Mouse (Mus musculus) central nervous system, embryonic 11.5 days (tissue): Measurements from ENCODE around the gene Krtap19-4. TPM values are rescaled to one million over a fixed set of nuclear protein-coding genes. Genes with fewer than 3 reads are reported as not detected.

Experiments
- polyA plus RNA-seq: library from polyadenylated mRNA; depleted of rRNA; stranded (reverse); fragments of >200 nt; gene quantifications from 2 replicates; pipeline ENCODE4 v1.2.3, GENCODE M21; 2012; rRNA removed

Krtap19-4 gene
- polyA plus RNA-seq: not detected in 2 replicates

DNA sequence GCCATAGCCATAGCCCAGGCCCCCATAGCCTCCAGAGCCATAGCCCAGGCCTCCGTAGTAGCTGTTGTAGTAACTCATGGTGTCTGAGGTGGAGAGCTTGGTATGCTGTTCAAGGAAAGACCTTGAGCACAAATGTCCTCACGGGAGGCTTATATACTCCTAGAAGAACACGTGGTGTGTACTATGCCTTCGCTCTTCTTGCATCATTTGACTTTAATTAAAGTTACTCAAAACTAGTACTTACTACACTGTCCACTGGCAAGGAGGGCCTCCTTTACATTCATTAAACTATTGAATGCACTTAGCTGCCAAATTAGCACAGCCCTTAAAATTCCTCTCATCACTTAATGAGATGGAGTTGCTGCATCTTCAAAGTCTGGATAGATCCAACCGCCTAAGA lies at the start of gene Krtap19-4:
TSS of gene Krtap19-4 (minus strand) at position 101 of the 400 bp plus-strand sequence.

DNA sequence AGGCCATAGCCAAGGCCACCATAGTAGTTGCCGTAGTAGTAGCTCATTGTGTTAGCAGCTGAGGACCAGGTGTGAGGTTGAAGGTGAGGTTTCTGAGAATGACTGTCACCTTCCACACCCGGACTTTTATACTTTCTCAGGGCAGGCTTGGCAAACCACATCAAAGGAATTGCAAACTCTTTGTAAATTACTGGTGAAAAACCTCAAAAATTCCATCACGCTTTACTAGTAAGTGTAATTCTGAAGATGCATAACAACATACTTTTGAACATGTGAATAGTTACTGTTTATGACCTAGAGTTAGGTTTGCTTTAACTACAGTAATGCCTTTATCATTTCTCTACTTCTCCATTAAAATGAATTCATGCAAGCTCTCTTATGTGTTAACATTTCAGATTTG lies 47.3 kb upstream of the Krtap19-4 start, which contains the start of gene Krtap19-9b:
TSS of gene Krtap19-9b (minus strand) at position 101 of the 400 bp plus-strand sequence.

DNA sequence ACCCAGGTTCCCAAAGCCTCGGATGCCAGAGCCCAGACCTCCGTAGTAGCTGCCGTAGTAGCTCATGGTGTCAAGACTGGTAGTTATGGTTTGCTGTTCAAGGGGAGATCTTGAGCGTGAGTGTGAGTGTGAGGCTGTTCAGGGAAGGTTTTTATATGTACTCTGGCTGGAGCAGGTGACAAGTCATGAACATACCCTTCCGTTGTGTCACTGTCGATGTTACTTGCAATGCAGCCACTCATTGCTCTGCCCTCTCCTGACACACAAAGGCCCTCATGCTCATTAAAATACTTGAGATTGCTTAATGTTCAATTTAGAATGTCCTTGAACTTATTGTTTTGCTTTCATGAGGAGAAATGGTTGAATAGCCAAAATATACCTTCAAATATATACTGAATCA lies 11.5 kb upstream of the Krtap19-4 start, which contains the start of gene Krtap19-5:
TSS of gene Krtap19-5 (minus strand) at position 101 of the 400 bp plus-strand sequence.

DNA sequence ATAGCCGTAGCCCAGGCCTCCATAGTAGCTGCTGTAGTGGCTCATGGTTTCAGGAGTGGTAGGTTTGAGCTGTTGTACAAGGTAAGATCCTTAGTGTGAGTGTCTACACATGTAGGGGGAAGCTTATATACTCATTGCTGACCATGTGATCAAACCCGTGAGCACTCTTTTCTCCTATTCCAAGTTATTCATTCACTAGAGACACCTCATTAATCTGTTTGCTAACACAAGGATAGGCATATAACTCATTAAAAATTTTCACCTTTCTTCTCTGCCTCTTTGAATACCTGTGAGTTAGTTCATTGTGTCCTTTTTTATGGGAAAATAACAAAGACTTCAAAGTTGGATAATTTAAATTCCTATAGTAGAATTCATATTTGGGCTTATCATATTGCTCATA lies 7.0 kb downstream of the Krtap19-4 start, which contains the start of gene Krtap19-3:
TSS of gene Krtap19-3 (minus strand) at position 101 of the 400 bp plus-strand sequence.

DNA sequence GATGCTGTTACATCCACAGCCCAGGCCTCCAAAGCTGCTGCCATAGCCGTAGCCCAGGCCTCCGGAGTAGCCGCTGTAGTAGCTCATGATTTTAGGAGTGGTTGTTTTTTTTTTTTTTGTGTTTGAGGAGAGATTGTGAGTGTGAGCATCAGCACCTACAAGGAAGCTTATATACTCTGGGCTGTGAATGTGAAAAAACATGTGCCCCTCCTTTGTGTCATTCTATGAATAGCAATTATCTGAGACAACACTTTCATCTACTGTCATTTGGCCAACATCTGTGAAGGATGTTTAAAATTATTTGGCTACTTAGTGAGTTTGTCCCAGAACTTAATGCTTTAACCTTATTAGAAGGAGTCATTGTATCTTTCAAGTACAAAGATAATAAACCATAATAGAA lies 10.7 kb downstream of the Krtap19-4 start, which contains the start of gene Krtap19-2:
TSS of gene Krtap19-2 (minus strand) at position 101 of the 400 bp plus-strand sequence.

DNA sequence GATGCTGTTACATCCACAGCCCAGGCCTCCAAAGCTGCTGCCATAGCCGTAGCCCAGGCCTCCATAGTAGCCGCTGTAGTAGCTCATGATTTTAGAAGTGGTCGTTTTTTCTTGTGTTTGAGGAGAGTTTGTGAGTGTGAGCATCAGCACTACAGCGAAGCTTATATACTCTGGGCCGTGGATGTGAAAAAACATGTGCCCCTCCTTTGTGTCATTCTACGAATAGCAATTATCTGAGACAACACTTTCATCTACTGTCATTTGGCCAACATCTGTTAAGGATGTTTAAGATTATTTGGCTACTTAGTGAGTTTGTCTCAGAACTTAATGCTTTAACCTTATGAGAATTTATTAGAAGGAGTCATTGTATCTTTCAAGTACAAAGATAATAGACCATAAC lies 15.6 kb downstream of the Krtap19-4 start, which contains the start of gene Krtap19-1:
TSS of gene Krtap19-1 (minus strand) at position 101 of the 400 bp plus-strand sequence.

Other genes starting within 250 kb of the Krtap19-4 start
- gene Krtap26-1, start 237.3 kb downstream of the Krtap19-4 start, polyA plus RNA-seq: not detected in 2 replicates
- gene Krtap27-1, start 213.4 kb downstream of the Krtap19-4 start, polyA plus RNA-seq: not detected in 2 replicates
- not detected in 2 replicates for gene 2310061N02Rik, start 177.1 kb downstream of the Krtap19-4 start, polyA plus RNA-seq
- gene Krtap13-1, start 156.2 kb downstream of the Krtap19-4 start, polyA plus RNA-seq: not detected in 2 replicates
- not detected in 2 replicates for gene Krtap13, start 133.5 kb downstream of the Krtap19-4 start, polyA plus RNA-seq
- gene 2310034C09Rik, start 126.2 kb downstream of the Krtap19-4 start, polyA plus RNA-seq: not detected in 2 replicates
- not detected in 2 replicates for gene 2310057N15Rik, start 110.9 kb downstream of the Krtap19-4 start, polyA plus RNA-seq
- gene Gm5965, start 107.2 kb downstream of the Krtap19-4 start, polyA plus RNA-seq: not detected in 2 replicates
- gene Gm20741, start 72.9 kb downstream of the Krtap19-4 start, polyA plus RNA-seq: not detected in 2 replicates
- gene Krtap15, start 64.9 kb downstream of the Krtap19-4 start, polyA plus RNA-seq: not detected in 2 replicates
- gene Krtap14, start 58.9 kb downstream of the Krtap19-4 start, polyA plus RNA-seq: not detected in 2 replicates
- gene Krtap19-1, start 15.7 kb downstream of the Krtap19-4 start, polyA plus RNA-seq: not detected in 2 replicates
- gene Krtap19-2, start 10.8 kb downstream of the Krtap19-4 start, polyA plus RNA-seq: not detected in 2 replicates
- gene Krtap19-3, start 7.1 kb downstream of the Krtap19-4 start, polyA plus RNA-seq: not detected in 2 replicates
- gene Krtap19-5, start 11.4 kb upstream of the Krtap19-4 start, polyA plus RNA-seq: not detected in 2 replicates
- gene Krtap19-9b, start 47.2 kb upstream of the Krtap19-4 start, polyA plus RNA-seq: not detected in 2 replicates
- not detected in 2 replicates for gene Krtap16-3, start 77.8 kb upstream of the Krtap19-4 start, polyA plus RNA-seq
- not detected in 2 replicates for gene Krtap22-2, start 125.7 kb upstream of the Krtap19-4 start, polyA plus RNA-seq
- not detected in 2 replicates for gene Gm10229, start 130.2 kb upstream of the Krtap19-4 start, polyA plus RNA-seq
- gene Krtap6-1, start 146.6 kb upstream of the Krtap19-4 start, polyA plus RNA-seq: not detected in 2 replicates
- not detected in 2 replicates for gene Gm10228, start 156.4 kb upstream of the Krtap19-4 start, polyA plus RNA-seq
- gene Krtap6-5, start 162.8 kb upstream of the Krtap19-4 start, polyA plus RNA-seq: not detected in 2 replicates
- gene 1110025L11Rik, start 178.9 kb upstream of the Krtap19-4 start, polyA plus RNA-seq: not detected in 2 replicates
- gene Krtap6-3, start 198.9 kb upstream of the Krtap19-4 start, polyA plus RNA-seq: not detected in 2 replicates